ENCODE assay signal across 8 mouse cellular contexts in genomic region chr9:45505487-45505939, GRCm38 (mm10).
A peak's percentile ranks its signal among the peaks of the same experiment; 100 is the strongest.
DNase-seq lines count a peak whose midpoint lies in the region; ATAC-seq and TF ChIP-seq lines count a peak whose summit lies in the region.

No protein-coding gene starts in this region.

- H3K27me3 ChIP-seq in lung, embryonic 15.5 days, result no peaks in the 10 kb centered on the region
- H3K27me3 ChIP-seq in stomach, embryonic 16.5 days (ENCODE audit: control insufficient read depth, insufficient read depth, low read length), result no peaks in the 10 kb centered on the region
- H3K27me3 ChIP-seq in cerebellum, adult 2 months (ENCODE audit: control insufficient read depth, insufficient read depth, low read length), result no peaks in the 10 kb centered on the region

- H3K9me3 ChIP-seq in lung, embryonic 15.5 days, result no peaks in the 10 kb centered on the region
- no peaks in the 10 kb centered on the region for H3K9me3 ChIP-seq in stomach, embryonic 16.5 days (replicated peaks; ENCODE audit: control insufficient read depth, low read length)

- 15% methylated on average over 4 of the region's 4 CpGs for WGBS in lung, embryonic 15.5 days
- WGBS in stomach, embryonic 16.5 days, result 23% methylated on average over 4 of the region's 4 CpGs
- 83% methylated on average over 4 of the region's 4 CpGs for WGBS in cerebellum, adult 2 months

- no peak for TF ChIP-seq CTCF in cerebellum, adult 2 months (IDR thresholded peaks at IDR 0.05; ENCODE audit: borderline replicate concordance, insufficient read depth, low read depth, low read length)

- H3K4me3 ChIP-seq in lung, embryonic 15.5 days, result no peak overlapping the region
- H3K4me3 ChIP-seq in stomach, embryonic 16.5 days (replicated peaks; ENCODE audit: low read length), result no peak overlapping the region
- no peak overlapping the region for H3K4me3 ChIP-seq in cerebellum, adult 2 months (replicated peaks; ENCODE audit: insufficient read depth, low read depth, low read length)

- H3K9ac ChIP-seq in lung, embryonic 15.5 days, result no peak overlapping the region
- H3K9ac ChIP-seq in stomach, embryonic 16.5 days (ENCODE audit: low read length), result no peak overlapping the region

- no peaks in the 10 kb centered on the region for H3K36me3 ChIP-seq in lung, embryonic 15.5 days
- H3K36me3 ChIP-seq in stomach, embryonic 16.5 days (ENCODE audit: control insufficient read depth, insufficient read depth, low read length), result no peaks in the 10 kb centered on the region

- peaks cover 33% of the 10 kb centered on the region for H3K4me1 ChIP-seq in lung, embryonic 15.5 days
- peaks cover 17% of the 10 kb centered on the region for H3K4me1 ChIP-seq in stomach, embryonic 16.5 days (ENCODE audit: control insufficient read depth, insufficient read depth, low read length)
- peaks cover 8% of the 10 kb centered on the region for H3K4me1 ChIP-seq in cerebellum, adult 2 months (ENCODE audit: control insufficient read depth, insufficient read depth, low read length)

- peak; percentile 20 to 39 for DNase-seq in lung, adult 18-20 months
- no peak for DNase-seq in lung, postnatal 14 days
- peak; percentile 41 to 45 for DNase-seq in heart, postnatal 10 days
- no peak for DNase-seq in ovary, postnatal 10 days (ENCODE audit: low spot score)
- no peak for DNase-seq in frontal cortex, postnatal 10 days (ENCODE audit: low spot score in 2 of 2)
- no peak for DNase-seq in cerebellum, adult 2 months

- intact Hi-C loops in heart, postnatal 10 days (cut with DNase I), result no loop called here

- H3K27ac ChIP-seq in lung, embryonic 15.5 days, result peak overlapping the region; percentile 95
- H3K27ac ChIP-seq in stomach, embryonic 16.5 days (ENCODE audit: low read length), result peak overlapping the region; percentile 86
- H3K27ac ChIP-seq in cerebellum, adult 2 months (ENCODE audit: insufficient read depth, low read length), result no peak overlapping the region

- H3K4me2 ChIP-seq in lung, embryonic 15.5 days, result no peak overlapping the region
- 0 out of 2 replicates have a peak overlapping the region, but pooled peaks have one; percentile 9 for H3K4me2 ChIP-seq in stomach, embryonic 16.5 days (ENCODE audit: low read depth, low read length)

- peak; percentile 62 for ATAC-seq in lung, embryonic 15.5 days (ENCODE audit: borderline replicate concordance, extremely low read depth, low FRiP score, low TSS enrichment)
- ATAC-seq in stomach, embryonic 16.5 days (ENCODE audit: insufficient read depth, low FRiP score), result peak; percentile 89

- TF ChIP-seq POLR2A in cerebellum, adult 2 months (IDR thresholded peaks at IDR 0.05; ENCODE audit: borderline replicate concordance, insufficient read depth, low read length), result no peak

Comparison
In these comparisons a context has a peak if more than half of its experiments do, and no peak if none do; other contexts are left out.
1. DNase-seq: peak in lung, adult 18-20 months (2 of 2) and heart, postnatal 10 days (2 of 2); none in lung, postnatal 14 days (single experiment), ovary, postnatal 10 days (single experiment), frontal cortex, postnatal 10 days (0 of 2) and cerebellum, adult 2 months (0 of 2).